Comparison of ENCODE assay signal across 9 mouse cellular contexts in genomic region chr9:45040066-45040845, GRCm38 (mm10). TPM values are rescaled to one million over a fixed set of nuclear protein-coding genes. Genes with fewer than 3 reads are reported as not detected.
DNase-seq lines count a peak whose midpoint lies in the region; ATAC-seq and TF ChIP-seq lines count a peak whose summit lies in the region.
"Had no signal": no experiment of that assay in that cellular context is flagged by ENCODE, and none has a peak within 500 bp of the region (broad histone marks: within the 10 kb centered on the region; RNA-seq: fewer than 3 reads in every experiment).

No protein-coding gene starts in this region.

- peak overlapping the region; percentile 41 for H3K4me2 ChIP-seq in lung, embryonic 15.5 days
- peak overlapping the region; percentile 57 for H3K4me2 ChIP-seq in intestine, postnatal 0 days (replicated peaks; ENCODE audit: low read depth)
- H3K4me2 ChIP-seq in liver, embryonic 11.5 days = peak overlapping the region; percentile 42
- peak overlapping the region; percentile 42 for H3K4me2 ChIP-seq in stomach, postnatal 0 days (replicated peaks; ENCODE audit: low read depth)
- H3K4me2 ChIP-seq in forebrain, embryonic 14.5 days (ENCODE audit: low read length) = no peak overlapping the region

- no peak overlapping the region for H3K9ac ChIP-seq in lung, embryonic 15.5 days
- H3K9ac ChIP-seq in intestine, postnatal 0 days (ENCODE audit: low read depth, low read length) = no peak overlapping the region
- H3K9ac ChIP-seq in liver, embryonic 11.5 days (ENCODE audit: low read depth, low read length) = no peak overlapping the region
- H3K9ac ChIP-seq in stomach, postnatal 0 days (ENCODE audit: low read length) = peak overlapping the region; percentile 23; the same call in 1 of the 2 replicates
- no peak overlapping the region for H3K9ac ChIP-seq in forebrain, embryonic 14.5 days (ENCODE audit: low read length)

- peaks cover 13% of the 10 kb centered on the region; the same call in 1 of the 2 replicates for H3K4me1 ChIP-seq in lung, embryonic 15.5 days
- H3K4me1 ChIP-seq in intestine, postnatal 0 days (replicated peaks; ENCODE audit: control insufficient read depth, insufficient read depth, low read length) = 0 out of 2 replicates have a peak, but pooled peaks cover 6% of the 10 kb centered on the region
- peaks cover 3% of the 10 kb centered on the region; the same call in 1 of the 2 replicates for H3K4me1 ChIP-seq in liver, embryonic 11.5 days (replicated peaks; ENCODE audit: control insufficient read depth, insufficient read depth, low read length)
- H3K4me1 ChIP-seq in stomach, postnatal 0 days (replicated peaks; ENCODE audit: control insufficient read depth, insufficient read depth) = no peaks in the 10 kb centered on the region
- no peaks in the 10 kb centered on the region for H3K4me1 ChIP-seq in forebrain, embryonic 14.5 days (ENCODE audit: control insufficient read depth, insufficient read depth, low read length)

- H3K9me3 ChIP-seq in lung, embryonic 15.5 days = no peaks in the 10 kb centered on the region
- H3K9me3 ChIP-seq in intestine, postnatal 0 days (ENCODE audit: control insufficient read depth) = no peaks in the 10 kb centered on the region
- H3K9me3 ChIP-seq in liver, embryonic 11.5 days (ENCODE audit: control insufficient read depth, low read length) = no peaks in the 10 kb centered on the region
- no peaks in the 10 kb centered on the region for H3K9me3 ChIP-seq in stomach, postnatal 0 days (ENCODE audit: control insufficient read depth, low read length)
- H3K9me3 ChIP-seq in forebrain, embryonic 14.5 days (replicated peaks; ENCODE audit: control insufficient read depth, low read length) = no peaks in the 10 kb centered on the region

- H3K4me3 ChIP-seq in lung, embryonic 15.5 days = peak overlapping the region; percentile 3; the same call in 1 of the 2 replicates
- H3K4me3 ChIP-seq in intestine, postnatal 0 days (ENCODE audit: low read depth, low read length) = peak overlapping the region; percentile 18; the same call in 1 of the 2 replicates
- H3K4me3 ChIP-seq in liver, embryonic 11.5 days (ENCODE audit: low read depth, low read length) = no peak overlapping the region
- peak overlapping the region; percentile 6 for H3K4me3 ChIP-seq in stomach, postnatal 0 days (ENCODE audit: low read depth, low read length)
- H3K4me3 ChIP-seq in forebrain, embryonic 14.5 days (ENCODE audit: low read depth, low read length) = no peak overlapping the region

- ATAC-seq in lung, embryonic 15.5 days (ENCODE audit: borderline replicate concordance, extremely low read depth, low FRiP score, low TSS enrichment) = no peak
- ATAC-seq in intestine, postnatal 0 days = no peak
- ATAC-seq in liver, embryonic 11.5 days (replicated peaks; ENCODE audit: low FRiP score) = no peak
- ATAC-seq in stomach, postnatal 0 days (ENCODE audit: low FRiP score, low TSS enrichment) = no peak
- ATAC-seq in forebrain, embryonic 14.5 days = no peak

- no peak for DNase-seq in lung, postnatal 25 days (ENCODE audit: low spot score)
- DNase-seq in liver, embryonic 11.5 days (ENCODE audit: low spot score) = no peak
- DNase-seq in stomach, postnatal 0 days (ENCODE audit: low spot score) = peak; percentile 26
- no peak for DNase-seq in left cerebral cortex, postnatal 25 days (ENCODE audit: low spot score in 2 of 2)
- DNase-seq in forebrain, embryonic 14.5 days (ENCODE audit: low spot score) = no peak
- DNase-seq: cerebellum, adult 9-10 months; gastrocnemius, postnatal 25 days had no signal

- peaks cover 55% of the 10 kb centered on the region for H3K27me3 ChIP-seq in lung, embryonic 15.5 days
- H3K27me3 ChIP-seq in intestine, postnatal 0 days (replicated peaks; ENCODE audit: control insufficient read depth, insufficient read depth, low read length) = no peaks in the 10 kb centered on the region
- peaks cover 58% of the 10 kb centered on the region for H3K27me3 ChIP-seq in liver, embryonic 11.5 days (replicated peaks; ENCODE audit: control insufficient read depth, insufficient read depth, low read length)
- no peaks in the 10 kb centered on the region for H3K27me3 ChIP-seq in stomach, postnatal 0 days (ENCODE audit: control insufficient read depth, insufficient read depth, low read length)
- peaks cover 48% of the 10 kb centered on the region for H3K27me3 ChIP-seq in forebrain, embryonic 14.5 days (replicated peaks; ENCODE audit: control insufficient read depth, insufficient read depth, low read length)

- no peaks in the 10 kb centered on the region for H3K36me3 ChIP-seq in lung, embryonic 15.5 days
- no peaks in the 10 kb centered on the region for H3K36me3 ChIP-seq in intestine, postnatal 0 days (ENCODE audit: control insufficient read depth, insufficient read depth)
- no peaks in the 10 kb centered on the region for H3K36me3 ChIP-seq in liver, embryonic 11.5 days (ENCODE audit: control insufficient read depth, insufficient read depth, low read length)
- H3K36me3 ChIP-seq in stomach, postnatal 0 days (ENCODE audit: control insufficient read depth, insufficient read depth, low read length) = no peaks in the 10 kb centered on the region
- no peaks in the 10 kb centered on the region for H3K36me3 ChIP-seq in forebrain, embryonic 14.5 days (ENCODE audit: control insufficient read depth, insufficient read depth, low read length)

- peak overlapping the region; percentile 36; the same call in 1 of the 2 replicates for H3K27ac ChIP-seq in lung, embryonic 15.5 days
- no peak overlapping the region for H3K27ac ChIP-seq in intestine, postnatal 0 days (ENCODE audit: low read depth, low read length)
- no peak overlapping the region for H3K27ac ChIP-seq in liver, embryonic 11.5 days (ENCODE audit: low read depth, low read length)
- peak overlapping the region; percentile 58 for H3K27ac ChIP-seq in stomach, postnatal 0 days (replicated peaks)
- H3K27ac ChIP-seq in forebrain, embryonic 14.5 days (ENCODE audit: low read depth, low read length) = no peak overlapping the region

- no peak for TF ChIP-seq CTCF in intestine, postnatal 0 days (IDR thresholded peaks at IDR 0.05; ENCODE audit: low read depth)
- TF ChIP-seq CTCF in stomach, postnatal 0 days (IDR thresholded peaks at IDR 0.05; ENCODE audit: low read depth) = no peak

- no peak for TF ChIP-seq EP300 in stomach, postnatal 0 days (optimal IDR thresholded peaks at IDR 0.05)

- 10% methylated on average over 14 of the region's 14 CpGs for WGBS in lung, embryonic 15.5 days
- WGBS in intestine, postnatal 0 days = 27% methylated on average over 14 of the region's 14 CpGs
- 17% methylated on average over 14 of the region's 14 CpGs for WGBS in liver, embryonic 11.5 days
- 13% methylated on average over 14 of the region's 14 CpGs for WGBS in stomach, postnatal 0 days
- whole genome bisulfite sequencing in forebrain, embryonic 14.5 days = 13% methylated on average over 14 of the region's 14 CpGs

- intact Hi-C loops in left cerebral cortex, postnatal 25 days (cut with DNase I) = no loop called here

RNA-seq across cellular contexts. Expression of gene Mpzl2, which starts 0.7 kb away (rescaled TPM):
- 15.8 and 16.3 TPM in 2 replicates for polyA plus RNA-seq in lung, embryonic 15.5 days (2015; fragmentation: Nextera tagmentation; extraction: Ambion mirVana)
- polyA plus RNA-seq in intestine, postnatal 0 days (2015; fragmentation: Nextera tagmentation; extraction: Ambion mirVana) = 9.1 and 11.0 TPM in 2 replicates
- 6.4 and 6.5 TPM in 2 replicates for polyA plus RNA-seq in liver, embryonic 11.5 days (2014; fragmentation: Nextera tagmentation; extraction: Ambion mirVana)
- 38.1 and 45.4 TPM in 2 replicates for polyA plus RNA-seq in stomach, postnatal 0 days (2015; fragmentation: Nextera tagmentation; extraction: Ambion mirVana)
- total RNA-seq in left cerebral cortex, postnatal 25 days (2021) = 1 to 10 TPM; 1.3 to 1.9 TPM
- polyA plus RNA-seq in forebrain, embryonic 14.5 days (2014; fragmentation: Nextera tagmentation; extraction: Ambion mirVana) = 0.18 and 0.38 TPM in 2 replicates

RNA-seq across cellular contexts. Expression of gene Mpzl3, which starts 14.7 kb away (rescaled TPM):
- polyA plus RNA-seq in lung, embryonic 15.5 days (2015; fragmentation: Nextera tagmentation; extraction: Ambion mirVana) = 2.7 TPM in 2 replicates
- polyA plus RNA-seq in intestine, postnatal 0 days (2015; fragmentation: Nextera tagmentation; extraction: Ambion mirVana) = 6.5 and 7.5 TPM in 2 replicates
- 1.0 and 1.3 TPM in 2 replicates for polyA plus RNA-seq in liver, embryonic 11.5 days (2014; fragmentation: Nextera tagmentation; extraction: Ambion mirVana)
- 30.8 and 31.6 TPM in 2 replicates for polyA plus RNA-seq in stomach, postnatal 0 days (2015; fragmentation: Nextera tagmentation; extraction: Ambion mirVana)
- total RNA-seq in left cerebral cortex, postnatal 25 days (2021) = 1 to 10 TPM; 4.0 to 6.4 TPM
- 1.3 and 1.5 TPM in 2 replicates for polyA plus RNA-seq in forebrain, embryonic 14.5 days (2014; fragmentation: Nextera tagmentation; extraction: Ambion mirVana)

RNA-seq across cellular contexts. Expression of gene Cd3e, which starts 30.8 kb away (rescaled TPM):
- polyA plus RNA-seq in lung, embryonic 15.5 days (2015; fragmentation: Nextera tagmentation; extraction: Ambion mirVana) = 1.9 and 12.6 TPM in 2 replicates
- polyA plus RNA-seq in intestine, postnatal 0 days (2015; fragmentation: Nextera tagmentation; extraction: Ambion mirVana) = 0.37 and 0.74 TPM in 2 replicates
- not detected in 2 replicates for polyA plus RNA-seq in liver, embryonic 11.5 days (2014; fragmentation: Nextera tagmentation; extraction: Ambion mirVana)
- polyA plus RNA-seq in stomach, postnatal 0 days (2015; fragmentation: Nextera tagmentation; extraction: Ambion mirVana) = 0.18 TPM in 1 of 2 replicates, not detected in the other
- total RNA-seq in left cerebral cortex, postnatal 25 days (2021) = not detected
- not detected in 2 replicates for polyA plus RNA-seq in forebrain, embryonic 14.5 days (2014; fragmentation: Nextera tagmentation; extraction: Ambion mirVana)

RNA-seq across cellular contexts. Expression of gene Jaml, which starts 38.7 kb away (rescaled TPM):
- polyA plus RNA-seq in lung, embryonic 15.5 days (2015; fragmentation: Nextera tagmentation; extraction: Ambion mirVana) = 0.35 and 0.76 TPM in 2 replicates
- polyA plus RNA-seq in intestine, postnatal 0 days (2015; fragmentation: Nextera tagmentation; extraction: Ambion mirVana) = 221 and 255 TPM in 2 replicates
- 0.16 and 0.18 TPM in 2 replicates for polyA plus RNA-seq in liver, embryonic 11.5 days (2014; fragmentation: Nextera tagmentation; extraction: Ambion mirVana)
- 3.4 and 3.5 TPM in 2 replicates for polyA plus RNA-seq in stomach, postnatal 0 days (2015; fragmentation: Nextera tagmentation; extraction: Ambion mirVana)
- under 1 TPM; 0.87 to 0.89 TPM for total RNA-seq in left cerebral cortex, postnatal 25 days (2021)
- polyA plus RNA-seq in forebrain, embryonic 14.5 days (2014; fragmentation: Nextera tagmentation; extraction: Ambion mirVana) = 0.15 TPM in 1 of 2 replicates, not detected in the other

RNA-seq across cellular contexts. Expression of gene Cd3d, which starts 58.7 kb away (rescaled TPM):
- 1.1 and 6.2 TPM in 2 replicates for polyA plus RNA-seq in lung, embryonic 15.5 days (2015; fragmentation: Nextera tagmentation; extraction: Ambion mirVana)
- polyA plus RNA-seq in intestine, postnatal 0 days (2015; fragmentation: Nextera tagmentation; extraction: Ambion mirVana) = 0.51 and 0.95 TPM in 2 replicates
- not detected in 2 replicates for polyA plus RNA-seq in liver, embryonic 11.5 days (2014; fragmentation: Nextera tagmentation; extraction: Ambion mirVana)
- polyA plus RNA-seq in stomach, postnatal 0 days (2015; fragmentation: Nextera tagmentation; extraction: Ambion mirVana) = 0.15 TPM in 1 of 2 replicates, not detected in the other
- total RNA-seq in left cerebral cortex, postnatal 25 days (2021) = not detected
- not detected in 2 replicates for polyA plus RNA-seq in forebrain, embryonic 14.5 days (2014; fragmentation: Nextera tagmentation; extraction: Ambion mirVana)
- total RNA-seq: gastrocnemius, postnatal 25 days had no signal

Comparison
In these comparisons a context has a peak if more than half of its experiments do, and no peak if none do; other contexts are left out.
1. H3K27ac ChIP-seq: peak in lung, embryonic 15.5 days (single experiment) and stomach, postnatal 0 days (single experiment); none in intestine, postnatal 0 days (single experiment), liver, embryonic 11.5 days (single experiment) and forebrain, embryonic 14.5 days (single experiment).
2. H3K4me3 ChIP-seq: peak in lung, embryonic 15.5 days (single experiment), intestine, postnatal 0 days (single experiment) and stomach, postnatal 0 days (single experiment); none in liver, embryonic 11.5 days (single experiment) and forebrain, embryonic 14.5 days (single experiment).